Mouse (Mus musculus) ES-Bruce4 (cell line): ENCODE data around the gene Pck1.

Experiments
- CTCF ChIP-seq: IDR thresholded peaks from one replicate; pipeline ENCODE4 v1.8.1; 2011; ENCODE audit warnings: low read depth, low read length
- EP300 ChIP-seq: IDR thresholded peaks from 2 replicates; pipeline ENCODE4 v1.6.1; 2011; ENCODE audit warnings: low read depth, low read length; ENCODE audit not compliant: insufficient read depth
- POLR2A ChIP-seq: IDR thresholded peaks from one replicate; pipeline ENCODE4 v1.8.1; 2011; ENCODE audit warnings: low read length; ENCODE audit not compliant: insufficient read depth

- no peak for TF ChIP-seq CTCF
- no peak for TF ChIP-seq POLR2A
- no peak for TF ChIP-seq EP300
These were observed 46.4 kb upstream of the Pck1 start for GRCm38 (mm10) chr2:173106409-173106808.
